Mouse (Mus musculus) embryonic facial prominence, embryonic 15.5 days (tissue): ENCODE results near the gene Ube2d2b. TPM values are rescaled to one million over a fixed set of nuclear protein-coding genes. Genes with fewer than 3 reads are reported as not detected.

ENCODE experiments used
- ATAC-seq: fragments of 200-750 bp; cut with Nextera tagmentation; 2 replicates; pipeline ENCODE4 v1.8.0; 2017; ENCODE audit warnings: low read depth, moderate TSS enrichment; ENCODE audit not compliant: insufficient number of reproducible peaks, low FRiP score, low TSS enrichment
- H3K27ac ChIP-seq: fragments of 300-500 bp; sonication (generic); replicated peaks from 2 replicates; pipeline ENCODE4 v1.5.1; 2015; ENCODE audit warnings: mild to moderate bottlenecking, inconsistent platforms
- H3K27me3 ChIP-seq: fragments of 300-500 bp; sonication (generic); 2 replicates; pipeline ENCODE4 v1.6.1; 2015; ENCODE audit warnings: inconsistent platforms
- H3K36me3 ChIP-seq: fragments of 300-500 bp; sonication (generic); 2 replicates; pipeline ENCODE4 v1.6.1; 2015; ENCODE audit warnings: mild to moderate bottlenecking, inconsistent platforms
- H3K4me1 ChIP-seq: fragments of 300-500 bp; sonication (generic); 2 replicates; pipeline ENCODE4 v1.6.1; 2015; ENCODE audit warnings: inconsistent platforms
- H3K4me2 ChIP-seq: fragments of 300-500 bp; sonication (generic); replicated peaks from 2 replicates; pipeline ENCODE4 v1.6.1; 2015; ENCODE audit warnings: mild to moderate bottlenecking, inconsistent platforms
- H3K4me3 ChIP-seq: fragments of 300-500 bp; sonication (generic); replicated peaks from 2 replicates; pipeline ENCODE4 v1.5.1; 2015; ENCODE audit warnings: mild to moderate bottlenecking, inconsistent platforms
- H3K9ac ChIP-seq: fragments of 300-500 bp; sonication (generic); 2 replicates; pipeline ENCODE4 v1.6.1; 2015; ENCODE audit warnings: inconsistent platforms
- H3K9me3 ChIP-seq: fragments of 300-500 bp; sonication (generic); replicated peaks from 2 replicates; pipeline ENCODE4 v1.6.1; 2016; ENCODE audit warnings: inconsistent platforms
- WGBS: fragments of 180-500 bp; shearing (Covaris S2); methylation state at CpG from one replicate; pipeline ENCODE4 v1.1.7; 2015; 5-methylcytosine and 5-hydroxymethylcytosine counted together
- polyA plus RNA-seq: library from polyadenylated mRNA; unstranded; fragments of >200 nt; fragmentation: Nextera tagmentation; extraction: Ambion mirVana; gene quantifications from 2 replicates; pipeline ENCODE4 v1.2.1, GENCODE M21; 2015

Gene Ube2d2b
- polyA plus RNA-seq, 1 experiment from 2014 or later: 0.21 TPM

DNA sequence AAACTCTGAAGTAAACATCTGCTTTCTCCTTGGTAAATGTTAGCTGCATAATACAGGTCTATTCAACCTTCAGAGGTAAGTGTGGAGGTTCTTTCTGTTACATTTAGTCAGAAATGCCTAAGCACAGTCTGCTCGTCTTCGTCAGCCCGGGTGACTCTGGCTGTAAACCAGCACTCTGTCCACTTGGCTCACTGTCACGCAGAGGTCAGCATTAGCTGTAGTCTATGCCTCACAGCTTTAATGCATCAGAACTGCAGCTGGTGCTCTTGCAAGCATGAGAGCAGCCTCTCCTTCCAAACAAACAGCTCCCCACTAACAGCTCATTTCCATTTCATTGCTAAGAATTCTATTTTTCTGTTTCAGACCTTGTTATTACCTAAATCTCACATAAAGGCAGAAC lies 22.4 kb upstream of the Ube2d2b start:
- Histone ChIP-seq H3K9ac (no peak overlapping the region), H3K4me2 (no peak overlapping the region), H3K4me1 (no peaks in the 10 kb centered on the region), H3K27ac (no peak overlapping the region), H3K9me3 (no peaks in the 10 kb centered on the region), H3K4me3 (no peak overlapping the region), H3K36me3 (0 out of 2 replicates have a peak, but pooled peaks cover 11% of the 10 kb centered on the region), H3K27me3 (no peaks in the 10 kb centered on the region)
- 77% methylated on average over 4 of the region's 4 CpGs for WGBS
- ATAC-seq: no peak

DNA sequence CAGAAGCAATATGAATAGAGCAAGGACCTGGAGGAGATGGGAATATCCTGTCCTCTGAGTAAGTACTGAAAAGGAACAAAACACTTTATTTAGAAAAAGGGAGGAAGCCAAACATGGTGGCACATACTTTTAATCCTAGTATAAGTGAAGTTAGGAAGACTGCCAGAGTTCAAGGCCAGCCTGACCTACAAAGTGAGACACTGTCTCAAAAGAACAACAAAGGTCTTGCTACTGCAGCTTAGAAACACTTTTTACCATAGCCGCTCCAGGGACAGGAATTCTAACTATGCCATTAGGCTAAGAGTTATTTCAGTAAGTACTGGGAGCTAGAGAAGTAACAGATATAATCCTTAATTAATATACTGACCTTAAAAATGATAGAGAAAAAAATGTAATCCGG lies 15.2 kb upstream of the Ube2d2b start:
- Histone ChIP-seq H3K9me3 (no peaks in the 10 kb centered on the region), H3K36me3 (peaks cover 35% of the 10 kb centered on the region), H3K27me3 (no peaks in the 10 kb centered on the region), H3K4me2 (no peak overlapping the region), H3K27ac (no peak overlapping the region), H3K9ac (no peak overlapping the region), H3K4me3 (no peak overlapping the region), H3K4me1 (no peaks in the 10 kb centered on the region)
- WGBS: 91% methylated on average over 2 of the region's 2 CpGs
- ATAC-seq: no peak

DNA sequence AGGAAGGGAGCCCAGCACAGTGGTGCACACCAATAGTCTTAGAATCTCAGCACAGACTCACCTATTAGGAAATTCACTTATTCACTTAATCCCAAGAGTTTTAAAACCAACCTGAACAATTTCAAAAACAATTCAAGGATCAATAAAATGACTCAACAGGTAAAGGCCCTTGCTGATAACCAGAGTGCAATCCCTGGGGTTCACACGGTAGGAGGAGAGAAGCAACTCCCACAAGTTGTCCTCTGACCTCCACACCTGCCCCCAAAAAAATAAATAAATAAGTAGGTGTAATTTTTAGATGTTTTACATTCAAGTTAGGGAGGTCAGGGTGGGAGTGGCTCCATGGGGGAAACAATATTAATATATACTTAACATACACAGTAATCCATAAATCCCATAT lies 7.4 kb upstream of the Ube2d2b start:
- no peak overlapping the region for H3K4me2 ChIP-seq
- no peak overlapping the region for H3K27ac ChIP-seq
- H3K4me1 ChIP-seq: no peaks in the 10 kb centered on the region
- no peak overlapping the region for H3K9ac ChIP-seq
- WGBS: 88% methylated on average over 1 of the region's 1 CpGs
- no peak overlapping the region for H3K4me3 ChIP-seq
- H3K36me3 ChIP-seq: peaks cover 6% of the 10 kb centered on the region; the same call in 1 of the 2 replicates
- H3K27me3 ChIP-seq: no peaks in the 10 kb centered on the region
- H3K9me3 ChIP-seq: no peaks in the 10 kb centered on the region
- no peak for ATAC-seq

DNA sequence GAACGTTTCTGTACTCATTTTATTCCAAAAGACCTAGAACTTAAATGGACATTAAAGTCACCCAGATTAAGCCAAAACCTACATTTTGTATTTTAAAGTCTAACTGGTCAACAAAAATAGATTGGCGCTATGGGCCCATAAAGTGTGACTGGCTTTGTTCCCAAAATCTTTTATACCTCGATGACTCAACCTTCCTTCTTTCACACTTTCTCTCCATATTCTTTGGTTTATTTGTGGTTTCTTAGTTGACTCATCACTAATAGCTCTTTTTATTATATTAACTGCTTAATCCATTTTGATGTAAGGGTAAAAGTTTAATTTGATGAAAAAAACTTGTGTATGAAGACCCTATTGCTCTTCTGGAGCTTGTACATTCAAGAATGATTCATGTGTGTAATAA lies 1.5 kb downstream of the Ube2d2b start:
- 93% methylated on average over 3 of the region's 3 CpGs for WGBS
- Histone ChIP-seq H3K4me2 (no peak overlapping the region), H3K36me3 (peaks cover 12% of the 10 kb centered on the region; the same call in 1 of the 2 replicates), H3K9ac (no peak overlapping the region), H3K27me3 (no peaks in the 10 kb centered on the region), H3K27ac (no peak overlapping the region), H3K4me1 (no peaks in the 10 kb centered on the region), H3K9me3 (0 out of 2 replicates have a peak, but pooled peaks cover 6% of the 10 kb centered on the region), H3K4me3 (no peak overlapping the region)
- ATAC-seq: no peak

DNA sequence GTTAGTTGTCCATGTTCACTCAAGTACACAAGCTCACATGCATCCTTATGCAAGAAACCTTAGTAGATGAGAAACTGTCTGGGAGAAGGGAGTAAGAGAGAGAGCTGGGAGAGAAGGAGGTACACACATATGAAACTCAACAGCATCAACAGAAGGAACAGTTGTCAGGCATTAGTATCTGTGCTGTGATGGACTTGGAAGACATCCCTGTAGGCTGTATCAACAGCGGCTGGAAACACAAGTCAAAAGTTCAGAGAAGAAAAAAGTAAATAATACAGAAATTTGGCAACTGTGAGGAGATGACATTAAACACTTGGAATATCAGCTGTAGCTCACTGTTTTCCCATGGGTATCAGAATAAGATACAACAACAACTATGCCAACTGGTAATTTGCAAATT lies 4.4 kb downstream of the Ube2d2b start:
- Histone ChIP-seq H3K27ac (no peak overlapping the region), H3K36me3 (peaks cover 12% of the 10 kb centered on the region; the same call in 1 of the 2 replicates), H3K4me3 (no peak overlapping the region), H3K4me1 (no peaks in the 10 kb centered on the region), H3K4me2 (no peak overlapping the region), H3K27me3 (no peaks in the 10 kb centered on the region), H3K9ac (no peak overlapping the region), H3K9me3 (0 out of 2 replicates have a peak, but pooled peaks cover 6% of the 10 kb centered on the region)
- WGBS: 70% methylated on average over 1 of the region's 1 CpGs
- no peak for ATAC-seq

DNA sequence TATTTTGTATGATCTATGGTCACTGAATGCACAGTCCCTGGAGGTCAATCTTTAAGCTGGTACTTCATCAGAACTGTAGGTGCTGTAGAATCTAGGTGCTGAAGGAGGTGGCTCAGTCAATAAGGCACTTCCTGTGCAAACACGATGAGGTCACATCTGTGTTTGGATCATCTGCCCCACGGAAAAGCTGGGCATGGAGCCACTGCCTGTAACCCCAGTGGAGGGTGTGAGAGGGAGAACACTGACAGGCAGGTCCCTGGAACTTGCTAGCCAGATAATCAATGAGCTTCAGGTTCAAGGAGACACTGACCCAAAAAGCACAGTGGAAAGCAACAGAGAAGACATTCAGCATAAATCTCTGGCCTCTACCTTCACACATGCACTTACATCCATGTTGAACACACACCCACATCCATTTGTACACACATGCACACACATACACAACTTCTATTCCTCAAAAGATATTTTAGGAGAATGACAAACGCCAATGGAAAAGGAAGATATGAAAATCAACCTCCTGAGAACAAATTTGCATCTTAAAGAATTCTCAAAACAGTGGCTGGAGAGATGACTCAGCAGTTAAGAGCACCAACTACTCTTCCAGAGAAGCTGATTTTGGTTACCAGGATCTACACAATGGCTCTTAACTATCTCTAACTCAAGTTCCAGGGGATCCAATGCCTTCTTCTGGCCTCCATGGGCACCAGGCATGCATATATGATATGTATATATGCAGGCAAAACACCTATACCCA lies 9.2 kb downstream of the Ube2d2b start:
- no peak overlapping the region for H3K4me2 ChIP-seq
- peaks cover 6% of the 10 kb centered on the region for H3K36me3 ChIP-seq
- no peak overlapping the region for H3K9ac ChIP-seq
- H3K27me3 ChIP-seq: no peaks in the 10 kb centered on the region
- H3K27ac ChIP-seq: no peak overlapping the region
- no peak overlapping the region for H3K4me3 ChIP-seq
- 67% methylated on average over 3 of the region's 3 CpGs for WGBS
- ATAC-seq: no peak
- H3K4me1 ChIP-seq: no peaks in the 10 kb centered on the region
- H3K9me3 ChIP-seq: no peaks in the 10 kb centered on the region

DNA sequence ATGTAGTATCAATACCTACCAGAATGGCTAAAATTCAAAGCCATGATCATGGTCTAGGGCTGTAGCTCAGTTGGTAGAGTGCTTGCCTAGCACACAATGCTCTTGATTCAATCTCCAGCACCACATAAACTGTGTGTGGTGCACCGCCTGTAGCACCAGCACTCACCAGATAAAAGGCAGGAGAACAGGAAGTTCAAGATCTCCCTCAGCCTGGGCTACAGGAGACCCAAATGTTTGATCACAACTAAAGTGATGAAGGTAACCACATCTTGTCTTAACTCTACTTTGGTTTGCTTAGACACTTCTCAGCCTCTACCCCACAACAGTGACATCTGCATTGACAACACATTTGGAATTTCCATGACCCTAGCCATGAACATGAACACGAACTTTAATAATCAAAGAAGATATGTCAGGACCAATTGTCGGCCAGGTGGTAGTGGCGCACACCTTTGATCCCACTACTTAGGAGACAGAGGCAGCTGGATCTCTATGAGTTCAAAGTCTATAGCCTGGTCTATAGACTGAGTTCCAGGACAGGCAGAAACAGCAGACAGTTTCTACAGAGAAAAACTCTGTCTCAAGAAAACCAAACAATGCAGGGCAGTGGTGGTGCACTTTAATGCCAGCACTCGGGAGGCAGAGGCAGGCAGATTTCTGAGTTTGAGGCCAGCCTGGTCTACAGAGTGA lies 10.8 kb downstream of the Ube2d2b start:
- WGBS: 94% methylated on average over 5 of the region's 5 CpGs
- no peaks in the 10 kb centered on the region for H3K4me1 ChIP-seq
- no peak for ATAC-seq
- H3K9me3 ChIP-seq: no peaks in the 10 kb centered on the region
- peaks cover 6% of the 10 kb centered on the region for H3K36me3 ChIP-seq
- H3K27me3 ChIP-seq: no peaks in the 10 kb centered on the region
- no peak overlapping the region for H3K4me2 ChIP-seq
- no peak overlapping the region for H3K27ac ChIP-seq
- no peak overlapping the region for H3K4me3 ChIP-seq
- H3K9ac ChIP-seq: no peak overlapping the region

DNA sequence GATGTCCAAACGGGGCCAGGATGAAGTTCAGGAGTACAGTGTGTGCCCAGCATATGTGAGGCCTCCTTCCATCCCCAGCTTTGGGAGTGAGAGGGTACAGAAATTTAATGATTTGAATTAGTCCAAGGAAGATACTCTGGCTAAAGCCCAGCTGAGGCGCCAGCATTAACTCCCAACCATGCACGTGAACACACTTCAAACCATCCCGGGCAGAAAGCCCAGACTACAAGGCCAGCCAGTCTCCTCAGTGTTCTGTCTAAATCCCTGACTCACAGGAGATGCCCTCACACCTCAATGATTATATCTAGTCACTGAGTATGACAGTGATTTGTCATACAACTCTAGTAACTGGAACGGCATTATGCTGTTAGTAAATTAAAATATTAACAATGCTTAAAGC lies 17.4 kb downstream of the Ube2d2b start:
- Histone ChIP-seq H3K27me3 (no peaks in the 10 kb centered on the region), H3K4me3 (no peak overlapping the region), H3K9me3 (no peaks in the 10 kb centered on the region), H3K27ac (no peak overlapping the region), H3K36me3 (0 out of 2 replicates have a peak, but pooled peaks cover 4% of the 10 kb centered on the region), H3K4me1 (no peaks in the 10 kb centered on the region), H3K4me2 (no peak overlapping the region), H3K9ac (no peak overlapping the region)
- WGBS: 65% methylated on average over 5 of the region's 5 CpGs
- ATAC-seq: no peak

DNA sequence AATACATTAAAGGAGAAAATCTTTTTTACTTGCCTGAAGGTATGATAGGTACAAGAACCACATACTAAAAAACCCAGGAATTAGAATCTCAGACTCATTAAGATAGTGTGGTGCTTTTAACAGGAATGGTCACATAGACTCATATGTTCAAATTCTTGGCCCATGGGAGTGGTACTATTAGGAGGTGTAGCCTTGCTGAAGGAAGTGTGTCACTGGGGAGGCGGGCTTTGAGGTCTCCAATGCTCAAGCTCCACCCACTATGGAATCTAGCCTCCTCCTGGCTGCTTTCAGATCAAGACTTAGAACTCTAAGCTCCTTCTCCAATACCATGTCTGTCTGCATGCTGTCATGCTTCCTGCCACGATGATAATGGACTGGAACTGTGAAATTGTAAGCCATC lies 17.9 kb downstream of the Ube2d2b start:
- no peak overlapping the region for H3K4me2 ChIP-seq
- H3K4me1 ChIP-seq: no peaks in the 10 kb centered on the region
- H3K9ac ChIP-seq: no peak overlapping the region
- WGBS: 61% methylated on average over 2 of the region's 2 CpGs
- H3K4me3 ChIP-seq: no peak overlapping the region
- 0 out of 2 replicates have a peak, but pooled peaks cover 4% of the 10 kb centered on the region for H3K36me3 ChIP-seq
- H3K27me3 ChIP-seq: no peaks in the 10 kb centered on the region
- ATAC-seq: no peak
- H3K27ac ChIP-seq: no peak overlapping the region
- no peaks in the 10 kb centered on the region for H3K9me3 ChIP-seq

DNA sequence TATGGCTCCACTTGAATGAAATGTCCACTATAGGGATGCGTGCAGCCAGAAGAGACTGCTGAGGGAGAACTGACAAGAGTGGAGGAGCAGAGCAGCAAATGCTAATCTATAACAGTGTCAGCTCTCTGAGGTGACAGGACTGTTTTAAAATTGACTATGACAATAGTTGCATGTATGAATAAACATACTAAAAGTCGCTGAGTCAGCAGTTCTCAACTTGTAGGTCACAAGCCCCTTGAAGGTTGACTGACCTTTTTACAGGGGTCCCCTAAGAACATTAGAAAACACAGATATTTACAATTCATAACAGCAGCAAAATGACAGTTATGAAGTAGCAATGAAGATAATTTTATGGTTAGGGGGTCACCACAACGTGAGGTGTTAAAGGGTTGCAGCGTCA lies 19.1 kb downstream of the Ube2d2b start:
- ATAC-seq: no peak
- WGBS: 93% methylated on average over 4 of the region's 4 CpGs
- H3K27me3 ChIP-seq: no peaks in the 10 kb centered on the region
- H3K27ac ChIP-seq: no peak overlapping the region
- H3K4me1 ChIP-seq: peaks cover 4% of the 10 kb centered on the region
- no peak overlapping the region for H3K4me3 ChIP-seq
- H3K9me3 ChIP-seq: no peaks in the 10 kb centered on the region
- no peak overlapping the region for H3K4me2 ChIP-seq
- 0 out of 2 replicates have a peak, but pooled peaks cover 4% of the 10 kb centered on the region for H3K36me3 ChIP-seq
- H3K9ac ChIP-seq: no peak overlapping the region

DNA sequence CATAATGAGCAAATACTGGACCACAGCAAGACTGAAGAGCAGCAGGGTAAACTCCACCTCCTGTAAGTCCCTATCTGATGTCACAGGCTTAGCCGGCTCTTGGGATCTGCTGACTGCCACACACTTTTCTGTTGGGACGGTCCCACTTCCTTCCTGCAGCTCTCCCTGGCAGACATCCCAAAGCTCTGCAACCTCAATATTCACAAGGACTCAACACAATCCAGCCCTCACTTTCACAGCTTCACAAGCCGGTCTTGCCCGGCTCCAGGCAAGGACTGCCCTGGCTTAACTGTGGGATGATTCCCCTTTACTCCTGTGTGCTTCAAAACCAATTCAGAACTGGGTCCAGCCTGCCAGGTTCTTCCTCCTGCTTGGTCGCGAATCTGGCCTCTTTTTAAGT lies 23.9 kb downstream of the Ube2d2b start:
- Histone ChIP-seq H3K27me3 (no peaks in the 10 kb centered on the region), H3K27ac (peak overlapping the region; percentile 63; the same call in 1 of the 2 replicates), H3K36me3 (0 out of 2 replicates have a peak, but pooled peaks cover 4% of the 10 kb centered on the region), H3K4me3 (no peak overlapping the region), H3K9me3 (no peaks in the 10 kb centered on the region), H3K4me1 (peaks cover 13% of the 10 kb centered on the region), H3K4me2 (peak overlapping the region; percentile 24), H3K9ac (no peak overlapping the region)
- ATAC-seq: no peak
- WGBS: 15% methylated on average over 6 of the region's 6 CpGs
